Mouse (Mus musculus) layer of hippocampus, adult 11-12 months (tissue): ENCODE data around the gene Pa2g4.
"Not testable (repeated sequence)": the region's sequence is repeated elsewhere in the genome, so short reads cannot be mapped to it uniquely, and the experiment has no call there.

ENCODE experiments used
- DNase-seq: peaks from one replicate; pipeline ENCODE4 v3.0.0; 2022; ENCODE audit warnings: low spot score

Gene Pa2g4

DNA sequence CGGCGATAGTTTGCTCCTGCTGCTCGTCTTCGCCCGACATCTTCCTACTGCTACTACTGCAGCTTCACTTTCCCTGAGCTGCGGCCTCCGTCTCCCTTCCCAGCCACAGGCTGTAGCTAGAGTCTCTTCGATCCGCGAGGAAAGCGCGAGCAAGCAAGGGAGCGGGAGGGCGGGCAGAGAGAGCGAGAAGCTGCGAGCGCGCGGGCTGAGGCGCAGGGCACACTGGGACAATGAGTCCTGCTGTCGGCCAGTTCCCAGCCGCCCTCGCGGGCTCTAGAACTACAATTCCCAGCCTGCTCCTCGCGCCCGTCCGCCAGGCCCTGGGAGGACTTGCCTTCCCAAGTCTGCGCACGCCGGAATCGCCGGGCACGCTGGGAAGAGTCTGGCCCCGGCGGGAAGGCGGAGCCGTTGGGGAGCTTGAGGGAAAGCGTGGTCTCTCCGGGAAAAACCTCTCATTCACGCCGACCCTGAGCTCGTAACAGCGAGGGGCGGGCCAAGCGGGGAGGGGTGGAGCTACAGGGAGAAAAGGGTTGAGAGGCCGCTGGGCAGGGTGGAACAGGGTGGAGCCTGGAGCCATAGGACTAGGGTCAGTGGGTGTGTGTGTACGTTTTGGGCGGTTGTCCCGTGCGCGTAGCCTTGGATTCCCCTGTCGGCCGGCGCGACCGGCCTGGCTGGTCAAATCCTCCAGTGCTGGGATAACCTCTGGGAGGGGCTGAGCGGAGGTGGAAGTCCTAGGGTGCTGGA is at the start of gene Pa2g4:
Gene Pa2g4 (minus strand): TSS at position 200 of the 744 bp plus-strand sequence.
- DNase-seq: peak; percentile 98

DNA sequence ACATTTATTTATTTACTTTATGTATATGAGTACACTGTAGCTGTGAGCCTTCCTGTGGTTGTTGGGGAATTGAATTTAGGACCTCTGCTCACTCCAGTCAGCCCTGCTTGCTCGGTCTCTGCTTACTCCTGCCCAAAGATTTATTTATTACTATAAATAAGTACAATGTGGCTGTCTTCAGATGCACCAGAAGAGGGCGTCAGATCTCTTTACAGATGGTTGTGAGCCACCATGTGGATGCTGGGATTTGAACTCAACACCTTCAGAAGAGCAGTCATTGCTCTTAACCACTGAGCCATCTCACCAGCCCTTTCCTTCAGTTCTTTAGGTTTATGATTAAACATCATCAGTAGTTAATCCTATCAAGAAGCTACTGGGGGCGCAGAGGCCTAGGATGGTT is 49.1 kb upstream of the Pa2g4 start:
- no peak for DNase-seq

- DNase-seq: not testable (repeated sequence)
Measured at GRCm38 (mm10) chr10:128613820-128614219, 48.0 kb upstream of the Pa2g4 start.

DNA sequence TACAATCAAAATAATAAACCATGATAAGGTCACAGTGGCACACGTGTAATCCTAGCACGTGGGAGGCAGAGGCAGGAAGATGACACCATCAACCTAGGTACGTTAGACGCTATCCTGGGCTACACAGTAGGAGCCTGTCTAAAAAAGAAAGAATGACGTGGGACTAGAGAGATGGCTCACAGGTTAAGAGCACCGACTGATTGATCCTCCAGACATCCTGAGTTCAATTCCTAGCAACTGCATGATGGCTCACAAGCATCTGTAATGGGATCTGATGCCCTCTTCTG is 47.3 kb upstream of the Pa2g4 start:
- no peak for DNase-seq

DNA sequence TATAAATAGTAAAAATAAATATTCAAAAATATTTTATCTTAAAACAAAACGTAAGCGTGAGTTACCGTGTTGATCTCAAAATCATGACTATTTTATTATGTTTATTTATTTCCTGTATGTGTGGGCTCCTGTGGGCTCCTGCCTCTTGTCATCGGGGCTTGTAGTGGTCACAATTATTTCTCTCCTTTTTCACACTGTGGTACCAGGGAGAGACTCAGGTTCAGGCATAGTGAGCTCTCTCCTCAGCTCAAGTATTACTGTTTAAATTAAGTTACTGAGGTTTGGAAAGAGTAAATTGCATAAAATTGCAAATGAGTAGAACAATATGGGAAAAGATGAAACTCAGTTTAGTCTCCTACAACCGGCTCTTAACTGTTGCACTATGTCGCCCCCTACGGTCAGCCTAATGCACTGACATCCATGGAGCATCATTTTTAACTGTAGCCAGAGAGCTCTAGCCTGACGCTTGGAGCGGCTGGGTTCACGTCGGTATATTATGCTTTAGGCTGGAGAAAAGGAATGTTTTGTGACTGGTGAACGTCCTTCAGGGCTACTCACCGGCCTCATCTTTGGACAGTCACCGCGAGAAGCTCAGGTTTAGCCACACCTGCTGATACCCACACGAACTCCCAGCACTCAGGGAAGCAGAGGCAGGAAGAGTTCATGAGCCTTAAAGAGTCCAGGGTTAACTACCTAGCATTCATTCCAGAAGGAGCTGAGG is 46.8 kb upstream of the Pa2g4 start:
- DNase-seq: peak; percentile 60

DNA sequence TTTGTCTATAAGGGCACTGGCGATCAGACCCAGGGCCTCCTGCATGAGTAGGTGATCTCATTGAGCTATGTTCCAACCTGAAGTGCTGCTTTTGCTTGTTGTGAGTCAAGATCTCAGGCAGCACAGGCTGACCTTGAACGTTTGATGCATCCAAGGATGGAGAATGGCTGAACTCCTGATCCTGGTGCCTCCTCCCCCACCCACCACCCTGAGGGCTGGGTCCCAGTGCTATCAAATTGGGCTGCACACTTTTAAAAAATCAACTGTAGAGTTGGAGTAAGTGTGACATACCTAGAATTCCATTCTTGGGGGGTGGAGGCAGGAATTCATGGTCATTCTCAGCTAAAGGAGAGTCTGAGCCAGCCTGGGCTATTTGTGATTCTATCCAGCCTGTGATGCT is 40.7 kb upstream of the Pa2g4 start:
- DNase-seq: no peak

- DNase-seq: no peak
Measured at GRCm38 (mm10) chr10:128602470-128603128, 36.8 kb upstream of the Pa2g4 start.

- DNase-seq: no peak
Measured at GRCm38 (mm10) chr10:128601499-128601898, 35.7 kb upstream of the Pa2g4 start.

GRCm38 (mm10) chr10:128598476-128598875 is 32.7 kb upstream of the Pa2g4 start:
- DNase-seq: no peak

DNA sequence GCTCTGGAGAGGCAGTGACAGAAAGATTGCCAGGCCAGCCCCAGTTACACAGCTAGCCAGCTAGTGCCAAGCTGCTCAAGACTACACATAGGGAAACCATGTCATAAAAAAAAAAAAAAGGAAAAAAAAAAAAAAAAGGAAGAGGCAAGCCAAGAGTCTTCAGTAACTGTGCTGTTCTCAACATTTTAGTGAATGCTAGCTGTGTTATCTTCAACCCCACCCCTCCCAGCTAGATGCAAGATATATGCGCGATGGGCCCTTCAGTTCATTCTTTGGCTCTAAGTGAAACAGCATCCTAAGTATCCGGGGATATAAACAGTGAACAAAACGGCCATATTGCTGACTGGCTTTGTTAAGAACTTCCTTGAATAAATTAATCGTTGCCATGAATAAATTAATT is 27.0 kb upstream of the Pa2g4 start:
- no peak for DNase-seq

DNA sequence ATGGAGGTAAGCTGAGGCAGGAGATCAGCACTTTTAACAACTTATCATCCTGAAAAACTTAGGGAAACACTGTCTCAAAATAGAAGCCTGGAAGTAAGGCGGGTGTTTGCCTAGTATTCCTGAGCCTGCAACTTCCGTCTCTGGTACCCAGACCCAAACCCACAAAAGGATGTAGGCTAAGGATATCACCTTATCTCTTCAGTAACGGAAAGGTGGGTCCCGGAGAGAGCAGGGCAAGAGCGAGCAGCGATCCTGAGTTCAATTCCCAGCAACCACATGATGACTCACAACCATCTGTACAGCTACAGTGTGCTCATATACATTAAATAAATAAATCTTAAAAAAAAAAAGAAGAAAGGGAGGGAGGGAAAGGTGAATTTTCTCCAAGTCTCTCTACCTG is 25.6 kb upstream of the Pa2g4 start:
- no peak for DNase-seq

DNA sequence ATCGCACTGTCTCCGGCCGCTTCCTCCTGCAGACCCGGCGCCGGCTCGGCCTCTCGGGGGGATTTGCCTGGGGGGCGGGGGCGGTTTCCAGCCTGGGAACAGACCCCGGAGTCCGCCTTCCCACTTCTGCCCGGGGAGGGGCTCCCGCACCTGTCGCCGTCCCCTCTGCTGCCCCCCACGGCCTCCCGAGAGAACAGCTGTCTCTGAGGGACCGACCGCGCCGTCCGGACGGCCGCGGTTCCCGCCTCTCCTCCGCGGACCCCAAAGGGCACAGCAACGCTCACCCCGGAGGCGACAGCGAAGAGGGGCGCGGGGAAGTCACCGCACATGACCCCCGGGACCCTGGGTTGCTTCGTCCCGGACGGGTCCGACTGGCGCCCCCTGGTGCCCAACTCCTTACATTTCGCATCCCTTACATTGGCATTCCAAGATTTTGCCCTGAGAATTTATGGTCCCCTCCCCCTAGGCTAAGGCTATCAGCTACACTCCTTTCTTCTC is 24.5 kb upstream of the Pa2g4 start:
- DNase-seq: peak; percentile 44

DNA sequence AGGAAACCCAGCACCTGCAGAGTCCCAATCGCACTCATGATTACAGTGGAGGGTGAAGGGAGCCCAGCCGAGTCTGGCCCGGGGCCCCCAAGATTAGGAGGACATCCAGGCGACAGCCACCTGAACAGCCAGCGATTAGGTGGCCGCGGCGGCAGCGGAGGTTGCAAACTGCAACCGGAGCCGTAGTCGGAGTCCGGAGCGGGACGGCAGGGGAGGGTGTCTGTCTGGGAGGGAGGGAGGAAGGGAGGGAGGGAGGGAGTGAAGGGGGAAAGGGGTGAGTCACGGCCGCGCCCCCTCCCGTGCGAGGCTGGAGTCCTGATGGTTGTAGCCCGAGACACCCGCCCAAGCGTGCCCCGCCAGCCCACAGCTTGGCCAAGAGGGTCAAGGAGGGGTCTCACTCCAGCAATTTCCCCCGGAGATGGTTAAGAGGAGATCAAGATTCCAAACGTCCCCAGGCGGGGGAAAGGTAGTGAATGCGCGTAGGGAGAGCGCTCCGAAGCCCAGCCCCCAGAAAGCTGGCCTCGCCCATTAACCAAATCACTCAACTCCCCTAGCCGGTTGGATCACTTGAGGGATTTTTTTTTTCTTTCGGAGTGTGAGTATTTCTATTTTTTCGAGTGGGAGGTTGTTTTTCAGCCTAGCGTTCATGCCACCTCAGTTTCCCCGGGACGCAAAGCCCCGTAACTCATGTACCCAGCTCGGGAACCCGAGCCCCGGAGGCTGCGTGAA is 23.8 kb upstream of the Pa2g4 start, which contains the start of gene Erbb3:
Gene Erbb3 (minus strand): TSS at position 189 of the 729 bp plus-strand sequence.
- no peak for DNase-seq

DNA sequence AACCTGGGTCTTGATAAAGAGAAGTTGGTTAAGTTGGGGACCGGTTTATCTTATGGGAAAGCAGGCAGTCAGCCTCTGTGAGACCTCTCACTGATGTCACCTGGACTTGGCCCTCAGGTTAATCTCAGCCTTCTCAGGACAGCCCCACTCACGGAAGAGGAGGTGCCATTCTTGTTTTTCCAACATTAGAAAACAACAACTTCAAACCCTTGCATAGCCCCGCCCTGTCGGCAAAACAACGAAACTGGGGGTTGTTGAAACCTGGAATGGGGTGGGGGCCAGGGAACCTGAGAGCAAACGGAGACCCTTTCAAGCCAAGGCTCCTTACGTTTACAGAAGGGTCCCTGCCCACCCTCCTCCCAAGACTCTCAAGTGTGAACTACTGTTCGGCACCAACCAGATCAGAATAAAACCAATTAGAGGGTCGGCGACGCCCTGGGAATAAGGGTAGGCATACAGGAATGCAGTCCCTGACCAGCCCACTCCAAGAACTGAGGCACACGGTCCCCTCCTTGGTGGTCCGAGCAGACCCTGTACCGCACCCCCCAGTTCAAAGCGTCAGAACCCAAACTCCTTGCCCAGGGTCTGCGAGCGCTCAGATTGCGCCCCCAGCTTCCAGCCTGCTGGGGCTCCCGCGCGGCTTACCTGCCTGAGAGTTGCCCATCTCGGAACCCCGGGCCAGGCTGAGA is 23.1 kb upstream of the Pa2g4 start:
- no peak for DNase-seq

DNA sequence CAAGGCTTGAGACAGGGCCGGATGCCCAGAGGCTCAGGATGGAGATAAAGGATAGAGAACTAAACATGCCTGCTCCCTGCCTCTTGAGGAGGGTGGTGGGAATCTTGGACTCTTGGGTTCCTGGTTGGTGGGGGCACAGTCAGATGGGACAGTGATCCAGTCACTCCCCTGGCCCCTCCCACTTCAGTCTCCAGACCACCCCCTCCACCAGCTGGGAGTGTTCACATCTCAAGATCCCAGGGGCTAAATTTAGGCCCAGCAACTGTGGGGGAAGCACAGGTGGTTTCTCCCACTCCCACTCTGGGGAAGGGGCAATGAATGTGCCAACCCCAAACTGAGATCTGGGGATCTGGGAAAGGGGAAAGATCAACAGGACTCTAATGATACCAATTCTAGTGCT is 22.3 kb upstream of the Pa2g4 start:
- no peak for DNase-seq

DNA sequence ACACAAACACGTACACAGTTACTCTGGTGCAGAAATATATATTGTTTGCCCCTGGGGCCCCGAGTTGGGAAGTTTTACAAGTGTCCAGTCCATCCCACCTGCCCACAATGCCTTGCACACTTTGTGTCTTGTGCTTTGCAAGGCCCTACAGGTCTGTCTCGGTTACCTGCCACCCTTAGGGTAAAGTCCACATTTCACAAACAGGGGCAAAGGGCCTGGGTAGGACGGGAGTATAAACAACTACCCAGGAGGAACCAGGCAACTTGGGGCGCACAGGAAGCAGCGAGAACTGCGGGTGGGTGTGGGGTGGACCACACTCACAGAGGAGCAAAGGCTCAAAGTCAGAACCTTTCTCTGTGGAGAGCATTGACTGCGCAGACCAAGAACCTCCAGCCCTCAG is 21.9 kb upstream of the Pa2g4 start:
- DNase-seq: no peak

GRCm38 (mm10) chr10:128587120-128587519 is 21.3 kb upstream of the Pa2g4 start:
- no peak for DNase-seq

DNA sequence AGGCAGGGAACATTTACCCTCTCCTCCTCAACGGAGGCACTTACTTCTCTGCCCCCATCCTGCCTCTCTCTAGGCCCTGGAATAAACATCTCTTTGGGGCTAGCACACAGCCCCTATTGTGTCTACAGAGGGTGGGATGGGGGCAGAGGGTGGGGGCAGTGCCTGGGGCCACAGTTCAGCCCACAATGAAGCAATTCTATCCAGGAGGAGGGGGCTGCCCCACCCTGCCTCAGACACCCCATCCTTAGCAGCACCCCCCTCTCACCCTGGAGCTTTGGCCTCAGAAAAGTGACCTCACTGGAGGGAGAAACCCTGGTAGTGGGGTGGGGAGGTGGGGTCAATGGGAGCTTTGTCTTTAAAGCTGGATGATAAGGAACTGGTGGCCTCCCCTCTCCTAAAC is 20.8 kb upstream of the Pa2g4 start:
- peak; percentile 56 for DNase-seq

DNA sequence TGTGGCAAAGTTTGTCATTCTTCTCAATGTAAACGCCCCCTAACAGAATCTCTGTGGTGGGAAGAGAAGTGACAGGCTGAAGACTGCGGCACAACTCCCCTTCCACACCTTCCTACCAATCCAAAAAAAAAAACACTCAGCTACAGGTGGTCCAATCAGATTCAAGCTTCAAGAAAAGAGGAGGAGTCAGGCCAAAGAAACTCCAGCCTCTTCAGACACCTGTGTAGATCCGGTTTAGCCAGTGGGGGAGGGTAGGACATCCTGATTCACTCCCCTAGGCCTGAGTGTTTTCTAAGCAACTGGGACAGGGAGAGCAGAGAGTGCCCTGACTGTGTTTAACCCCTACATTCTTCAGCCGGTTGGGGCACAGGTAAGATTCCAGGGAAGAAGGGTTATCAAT is 18.6 kb upstream of the Pa2g4 start:
- DNase-seq: no peak

DNA sequence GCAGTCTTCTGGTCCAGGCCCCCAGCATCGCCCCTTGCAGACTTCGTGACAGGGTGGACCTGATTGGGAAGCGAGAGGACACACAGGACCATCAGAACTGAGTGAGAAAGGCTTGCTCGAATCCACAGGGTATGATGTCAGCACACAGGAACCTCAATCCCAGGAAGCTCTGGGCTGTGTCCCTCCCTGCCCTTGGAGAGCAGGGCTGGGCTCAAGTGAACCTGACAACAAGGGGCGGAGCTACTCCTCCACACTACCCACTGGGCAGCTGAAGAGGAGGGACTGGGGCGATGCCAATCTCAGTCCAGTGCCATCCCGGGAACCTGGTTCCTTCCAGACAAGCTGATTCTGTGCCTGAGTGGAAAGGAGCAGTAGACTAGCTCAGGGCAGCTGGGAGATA is 17.9 kb upstream of the Pa2g4 start:
- peak; percentile 47 for DNase-seq

DNA sequence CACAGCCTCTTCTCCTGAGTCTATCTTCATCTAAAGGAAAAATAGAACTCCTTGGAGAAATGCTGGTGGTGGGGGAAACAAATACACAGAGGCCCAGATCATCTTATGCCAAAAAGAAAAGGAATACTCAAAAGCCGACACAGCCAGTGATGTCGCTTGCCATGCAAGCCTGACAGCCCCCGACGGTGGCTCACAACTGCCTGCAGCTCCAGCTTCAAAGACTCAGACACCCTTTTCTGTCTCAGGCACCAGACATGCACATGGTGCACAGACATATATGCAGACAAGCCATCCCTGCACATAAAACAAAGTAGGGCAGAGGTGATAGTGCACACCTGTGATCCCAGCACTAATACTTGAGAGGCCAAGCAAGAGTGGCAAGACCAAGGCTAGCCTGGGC is 13.9 kb upstream of the Pa2g4 start:
- no peak for DNase-seq

DNA sequence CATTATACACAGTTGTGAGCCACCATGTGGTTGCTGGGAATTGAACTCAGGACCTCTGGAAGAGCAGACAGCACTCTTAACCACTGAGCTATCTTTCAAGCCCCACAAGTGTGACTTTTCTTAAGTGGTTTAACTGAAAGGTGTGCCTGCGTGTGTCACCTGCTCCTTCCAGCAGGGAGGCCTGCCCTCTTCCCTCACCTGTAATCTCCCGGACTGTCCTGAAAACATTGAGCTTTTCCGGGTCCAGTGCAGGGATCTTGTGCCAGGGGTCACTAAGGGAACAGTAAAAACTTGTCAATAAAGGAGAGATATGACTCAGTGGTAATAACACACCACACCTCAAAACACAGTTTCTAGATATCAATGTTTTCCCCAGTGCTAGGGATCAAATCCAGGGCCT is 13.5 kb upstream of the Pa2g4 start:
- no peak for DNase-seq
